Mouse (Mus musculus) kidney, embryonic 15.5 days (tissue): Measurements from ENCODE around the gene Sema7a. TPM values are rescaled to one million over a fixed set of nuclear protein-coding genes. Genes with fewer than 3 reads are reported as not detected.

Experiments
- ATAC-seq: fragments of 200-750 bp; cut with Nextera tagmentation; replicated peaks from 2 replicates; pipeline ENCODE4 v1.8.0; 2017; ENCODE audit warnings: moderate TSS enrichment; ENCODE audit not compliant: low FRiP score
- H3K27ac ChIP-seq: fragments of 300-500 bp; sonication (generic); 2 replicates; pipeline ENCODE4 v1.5.1; 2015; ENCODE audit warnings: mild to moderate bottlenecking, inconsistent platforms
- H3K27me3 ChIP-seq: fragments of 300-500 bp; sonication (generic); 2 replicates; pipeline ENCODE4 v1.6.1; 2015; ENCODE audit warnings: inconsistent platforms
- H3K36me3 ChIP-seq: fragments of 300-500 bp; sonication (generic); 2 replicates; pipeline ENCODE4 v1.6.1; 2015; ENCODE audit warnings: inconsistent platforms
- H3K4me1 ChIP-seq: fragments of 300-500 bp; sonication (generic); 2 replicates; pipeline ENCODE4 v1.6.1; 2015; ENCODE audit warnings: inconsistent platforms
- H3K4me2 ChIP-seq: fragments of 300-500 bp; sonication (generic); 2 replicates; pipeline ENCODE4 v1.6.1; 2015; ENCODE audit warnings: moderate library complexity, mild to moderate bottlenecking, inconsistent platforms
- H3K4me3 ChIP-seq: fragments of 300-500 bp; sonication (generic); replicated peaks from 2 replicates; pipeline ENCODE4 v1.5.1; 2015; ENCODE audit warnings: mild to moderate bottlenecking, inconsistent platforms
- H3K9ac ChIP-seq: fragments of 300-500 bp; sonication (generic); 2 replicates; pipeline ENCODE4 v1.6.1; 2015; ENCODE audit warnings: mild to moderate bottlenecking, inconsistent platforms
- H3K9me3 ChIP-seq: fragments of 300-500 bp; sonication (generic); replicated peaks from 2 replicates; pipeline ENCODE4 v1.6.1; 2016; ENCODE audit warnings: inconsistent platforms
- WGBS: fragments of 180-500 bp; shearing (Covaris S2); methylation state at CpG from one replicate; pipeline ENCODE4 v1.1.7; 2015; ENCODE audit warnings: mixed read lengths; 5-methylcytosine and 5-hydroxymethylcytosine counted together
- polyA plus RNA-seq: library from polyadenylated mRNA; unstranded; fragments of >200 nt; fragmentation: Nextera tagmentation; extraction: Ambion mirVana; gene quantifications from 2 replicates; pipeline ENCODE4 v1.2.1, GENCODE M21; 2015

Sema7a gene
- polyA plus RNA-seq, 1 experiment from 2014 or later: 0.39 TPM

GRCm38 (mm10) chr9:57922381-57922780 lies 17.5 kb upstream of the Sema7a start:
- H3K9me3 ChIP-seq: no peaks in the 10 kb centered on the region
- peaks cover 94% of the 10 kb centered on the region for H3K36me3 ChIP-seq
- WGBS: 90% methylated on average over 5 of the region's 5 CpGs
- H3K4me2 ChIP-seq: no peak overlapping the region
- no peaks in the 10 kb centered on the region for H3K27me3 ChIP-seq
- no peak overlapping the region for H3K9ac ChIP-seq
- H3K4me3 ChIP-seq: no peak overlapping the region
- no peak overlapping the region for H3K27ac ChIP-seq
- H3K4me1 ChIP-seq: no peaks in the 10 kb centered on the region
- no peak for ATAC-seq

- H3K9me3 ChIP-seq: no peaks in the 10 kb centered on the region
- peaks cover 95% of the 10 kb centered on the region for H3K36me3 ChIP-seq
- H3K4me3 ChIP-seq: no peak overlapping the region
- H3K4me1 ChIP-seq: no peaks in the 10 kb centered on the region
- H3K4me2 ChIP-seq: no peak overlapping the region
- no peaks in the 10 kb centered on the region for H3K27me3 ChIP-seq
- no peak overlapping the region for H3K27ac ChIP-seq
- WGBS: 91% methylated on average over 3 of the region's 3 CpGs
- no peak overlapping the region for H3K9ac ChIP-seq
- ATAC-seq: no peak
Measured at GRCm38 (mm10) chr9:57923046-57923445, 16.9 kb upstream of the Sema7a start.

- peaks cover 40% of the 10 kb centered on the region for H3K36me3 ChIP-seq
- no peak overlapping the region for H3K4me2 ChIP-seq
- H3K9me3 ChIP-seq: no peaks in the 10 kb centered on the region
- no peaks in the 10 kb centered on the region for H3K27me3 ChIP-seq
- H3K4me3 ChIP-seq: no peak overlapping the region
- ATAC-seq: no peak
- H3K27ac ChIP-seq: no peak overlapping the region
- no peaks in the 10 kb centered on the region for H3K4me1 ChIP-seq
- H3K9ac ChIP-seq: no peak overlapping the region
- WGBS: 75% methylated on average over 5 of the region's 5 CpGs
Measured at GRCm38 (mm10) chr9:57931166-57931767, 8.6 kb upstream of the Sema7a start.

GRCm38 (mm10) chr9:57932253-57932652 lies 7.7 kb upstream of the Sema7a start:
- WGBS: 72% methylated on average over 3 of the region's 3 CpGs
- H3K27ac ChIP-seq: no peak overlapping the region
- H3K36me3 ChIP-seq: peaks cover 32% of the 10 kb centered on the region
- H3K9me3 ChIP-seq: no peaks in the 10 kb centered on the region
- no peaks in the 10 kb centered on the region for H3K4me1 ChIP-seq
- H3K4me2 ChIP-seq: no peak overlapping the region
- H3K27me3 ChIP-seq: peaks cover 6% of the 10 kb centered on the region
- H3K4me3 ChIP-seq: no peak overlapping the region
- ATAC-seq: no peak
- H3K9ac ChIP-seq: no peak overlapping the region

- Histone ChIP-seq H3K9me3 (no peaks in the 10 kb centered on the region), H3K36me3 (peaks cover 24% of the 10 kb centered on the region), H3K27ac (no peak overlapping the region), H3K27me3 (peaks cover 13% of the 10 kb centered on the region), H3K4me3 (no peak overlapping the region), H3K4me2 (no peak overlapping the region), H3K4me1 (no peaks in the 10 kb centered on the region), H3K9ac (no peak overlapping the region)
- ATAC-seq: no peak
- WGBS: 68% methylated on average over 6 of the region's 6 CpGs
Measured at GRCm38 (mm10) chr9:57932831-57933602, 6.9 kb upstream of the Sema7a start.

GRCm38 (mm10) chr9:57935683-57936437 lies 4.1 kb upstream of the Sema7a start:
- H3K9ac ChIP-seq: no peak overlapping the region

GRCm38 (mm10) chr9:57937171-57937570 lies 2.7 kb upstream of the Sema7a start:
- H3K27me3 ChIP-seq: peaks cover 44% of the 10 kb centered on the region
- no peaks in the 10 kb centered on the region for H3K36me3 ChIP-seq
- WGBS: 84% methylated on average over 4 of the region's 4 CpGs
- no peak overlapping the region for H3K4me3 ChIP-seq
- H3K27ac ChIP-seq: no peak overlapping the region
- no peak for ATAC-seq
- no peak overlapping the region for H3K4me2 ChIP-seq
- H3K9ac ChIP-seq: no peak overlapping the region
- H3K9me3 ChIP-seq: no peaks in the 10 kb centered on the region
- H3K4me1 ChIP-seq: peaks cover 21% of the 10 kb centered on the region

More at GRCm38 (mm10) chr9:57935683-57936437, 4.1 kb upstream of the Sema7a start:
- 30% methylated on average over 6 of the region's 6 CpGs for WGBS
- no peaks in the 10 kb centered on the region for H3K36me3 ChIP-seq
- no peak overlapping the region for H3K27ac ChIP-seq
- H3K27me3 ChIP-seq: peaks cover 31% of the 10 kb centered on the region
- no peak overlapping the region for H3K4me3 ChIP-seq
- no peaks in the 10 kb centered on the region for H3K9me3 ChIP-seq
- no peak for ATAC-seq
- H3K4me1 ChIP-seq: peaks cover 14% of the 10 kb centered on the region
- no peak overlapping the region for H3K4me2 ChIP-seq

GRCm38 (mm10) chr9:57937651-57938050 lies 2.3 kb upstream of the Sema7a start:
- no peak overlapping the region for H3K27ac ChIP-seq
- H3K4me2 ChIP-seq: no peak overlapping the region
- no peak overlapping the region for H3K9ac ChIP-seq
- no peaks in the 10 kb centered on the region for H3K9me3 ChIP-seq
- H3K4me1 ChIP-seq: peaks cover 21% of the 10 kb centered on the region
- H3K27me3 ChIP-seq: peaks cover 49% of the 10 kb centered on the region
- no peaks in the 10 kb centered on the region for H3K36me3 ChIP-seq
- no peak overlapping the region for H3K4me3 ChIP-seq
- ATAC-seq: no peak
- 64% methylated on average over 6 of the region's 6 CpGs for WGBS

- Histone ChIP-seq H3K36me3 (no peaks in the 10 kb centered on the region), H3K9me3 (no peaks in the 10 kb centered on the region), H3K27ac (no peak overlapping the region), H3K27me3 (peaks cover 55% of the 10 kb centered on the region), H3K9ac (no peak overlapping the region), H3K4me3 (no peak overlapping the region), H3K4me2 (no peak overlapping the region), H3K4me1 (peaks cover 21% of the 10 kb centered on the region)
- no peak for ATAC-seq
- WGBS: 80% methylated on average over 5 of the region's 5 CpGs
Measured at GRCm38 (mm10) chr9:57938225-57939055, 1.5 kb upstream of the Sema7a start.

GRCm38 (mm10) chr9:57940349-57940794 lies 460 bp downstream of the Sema7a start:
- no peak overlapping the region for H3K27ac ChIP-seq
- ATAC-seq: peak; percentile 60
- H3K4me2 ChIP-seq: peak overlapping the region; percentile 100
- peak overlapping the region; percentile 64 for H3K4me3 ChIP-seq
- H3K9ac ChIP-seq: peak overlapping the region; percentile 62
- H3K36me3 ChIP-seq: no peaks in the 10 kb centered on the region
- H3K9me3 ChIP-seq: no peaks in the 10 kb centered on the region
- peaks cover 21% of the 10 kb centered on the region for H3K4me1 ChIP-seq
- under 1% methylated on average over 43 of the region's 44 CpGs for WGBS
- H3K27me3 ChIP-seq: peaks cover 64% of the 10 kb centered on the region

- peak overlapping the region; percentile 100 for H3K4me2 ChIP-seq
- H3K36me3 ChIP-seq: no peaks in the 10 kb centered on the region
- H3K27me3 ChIP-seq: peaks cover 70% of the 10 kb centered on the region
- H3K9ac ChIP-seq: peak overlapping the region; percentile 62
- H3K9me3 ChIP-seq: no peaks in the 10 kb centered on the region
- peaks cover 21% of the 10 kb centered on the region for H3K4me1 ChIP-seq
- 6% methylated on average over 28 of the region's 28 CpGs for WGBS
- peak overlapping the region; percentile 64 for H3K4me3 ChIP-seq
- ATAC-seq: no peak
- H3K27ac ChIP-seq: no peak overlapping the region
Measured at GRCm38 (mm10) chr9:57940861-57941638, 1.1 kb downstream of the Sema7a start.
